Mouse (Mus musculus): ENCODE results near the gene Car14. TPM values are rescaled to one million over a fixed set of nuclear protein-coding genes. Genes with fewer than 3 reads are reported as not detected.

Gene Car14
- total RNA-seq (2023), result not detected

DNA sequence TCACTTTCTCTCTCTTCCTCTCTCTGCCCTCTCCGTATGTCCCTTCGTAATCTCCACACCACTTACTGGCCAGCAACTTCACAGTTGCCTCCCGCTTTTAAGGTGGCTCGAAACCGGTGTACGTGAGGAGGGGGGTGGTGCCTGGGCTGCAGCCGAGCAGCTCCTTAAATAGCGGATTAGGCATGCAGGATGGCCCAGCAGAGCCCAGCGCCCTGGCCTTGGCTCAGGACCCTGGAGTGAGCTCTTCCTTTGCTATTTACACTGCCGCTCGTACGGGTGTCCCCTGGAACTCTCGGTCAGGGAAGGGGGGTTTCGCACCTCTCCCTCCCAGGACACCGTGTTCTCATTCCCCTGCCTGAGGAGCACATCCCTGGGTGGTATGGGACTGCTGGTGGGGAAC, at the start of gene Car14:
Gene Car14 (minus strand): TSS at position 124 of the 400 bp plus-strand sequence.

DNA sequence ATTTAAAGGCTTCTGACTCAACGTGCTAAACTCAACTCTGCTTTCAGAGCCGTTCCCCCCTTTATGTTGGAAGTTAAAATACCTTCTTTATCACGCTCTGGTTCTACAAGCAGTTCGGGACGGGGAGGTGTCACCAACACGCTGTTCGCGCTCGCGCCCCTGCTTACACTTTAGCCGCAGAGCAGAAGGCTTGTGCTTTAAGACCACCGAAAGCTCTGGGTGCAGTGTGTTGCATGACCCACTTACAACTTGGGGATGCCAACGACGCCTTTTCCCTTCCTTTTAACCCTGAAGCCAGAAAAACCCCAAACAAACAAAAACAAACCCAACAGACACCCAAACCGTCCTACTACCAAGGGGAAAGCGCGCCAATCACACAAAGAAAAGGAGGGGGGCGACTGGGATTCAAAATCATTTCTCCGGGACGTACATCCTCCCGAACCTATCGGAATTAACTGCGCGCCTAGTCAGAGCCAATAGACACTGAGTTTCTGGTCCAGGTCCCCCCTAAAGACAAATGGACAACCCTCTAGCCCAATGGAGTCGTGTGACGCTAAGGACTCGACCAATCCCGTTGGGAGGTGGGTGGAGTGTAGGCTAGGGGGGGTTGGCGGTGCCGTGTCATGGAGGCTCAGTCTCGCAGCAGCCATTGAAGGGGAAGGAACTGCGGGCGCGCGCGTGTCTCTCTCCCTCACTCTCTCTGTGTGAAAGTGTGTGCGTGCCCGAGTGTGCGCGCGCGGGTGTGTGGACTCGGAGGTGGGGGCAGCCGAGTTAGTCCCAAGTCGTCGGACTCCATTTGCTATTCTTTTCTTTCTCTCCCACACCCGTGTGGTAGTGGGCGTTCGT, 24.4 kb upstream of the Car14 start, which contains the start of gene Anp32e:
Gene Anp32e (plus strand): TSS at position 589 of the 846 bp plus-strand sequence.

DNA sequence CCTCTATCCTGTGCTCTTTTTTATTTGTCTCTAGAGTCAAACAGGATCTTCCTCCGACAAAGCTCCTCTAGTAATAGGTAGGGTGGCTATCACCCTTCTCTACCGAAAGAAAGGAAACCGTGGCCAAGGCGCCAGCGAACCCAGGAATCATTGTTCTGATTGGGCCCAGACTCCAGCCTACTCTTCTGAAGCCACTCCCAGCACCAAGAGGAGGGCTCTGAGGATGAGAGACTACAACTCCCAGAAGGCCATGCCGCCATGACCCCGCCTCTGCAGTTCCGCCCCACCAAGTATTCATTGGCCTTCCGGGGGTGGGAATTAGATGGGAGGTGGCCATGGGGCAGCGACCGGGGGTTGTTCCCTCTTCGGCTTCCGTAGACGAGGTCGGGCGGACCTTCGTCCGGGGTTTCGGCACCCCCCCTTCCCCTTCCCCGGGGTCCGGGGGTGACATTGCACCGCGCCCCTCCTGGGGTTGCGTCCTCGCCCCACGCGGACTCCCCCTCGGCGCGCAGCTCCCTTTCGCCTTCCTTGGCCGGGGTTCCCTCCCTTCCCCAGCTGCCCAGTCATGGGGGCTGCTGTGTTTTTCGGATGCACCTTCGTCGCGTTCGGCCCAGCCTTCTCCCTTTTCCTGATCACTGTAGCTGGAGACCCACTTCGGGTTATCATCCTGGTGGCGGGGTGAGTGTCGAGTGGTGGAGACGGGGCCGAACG, 10.7 kb downstream of the Car14 start, which contains the start of gene Aph1a:
Gene Aph1a (plus strand): TSS at position 364 of the 711 bp plus-strand sequence.

DNA sequence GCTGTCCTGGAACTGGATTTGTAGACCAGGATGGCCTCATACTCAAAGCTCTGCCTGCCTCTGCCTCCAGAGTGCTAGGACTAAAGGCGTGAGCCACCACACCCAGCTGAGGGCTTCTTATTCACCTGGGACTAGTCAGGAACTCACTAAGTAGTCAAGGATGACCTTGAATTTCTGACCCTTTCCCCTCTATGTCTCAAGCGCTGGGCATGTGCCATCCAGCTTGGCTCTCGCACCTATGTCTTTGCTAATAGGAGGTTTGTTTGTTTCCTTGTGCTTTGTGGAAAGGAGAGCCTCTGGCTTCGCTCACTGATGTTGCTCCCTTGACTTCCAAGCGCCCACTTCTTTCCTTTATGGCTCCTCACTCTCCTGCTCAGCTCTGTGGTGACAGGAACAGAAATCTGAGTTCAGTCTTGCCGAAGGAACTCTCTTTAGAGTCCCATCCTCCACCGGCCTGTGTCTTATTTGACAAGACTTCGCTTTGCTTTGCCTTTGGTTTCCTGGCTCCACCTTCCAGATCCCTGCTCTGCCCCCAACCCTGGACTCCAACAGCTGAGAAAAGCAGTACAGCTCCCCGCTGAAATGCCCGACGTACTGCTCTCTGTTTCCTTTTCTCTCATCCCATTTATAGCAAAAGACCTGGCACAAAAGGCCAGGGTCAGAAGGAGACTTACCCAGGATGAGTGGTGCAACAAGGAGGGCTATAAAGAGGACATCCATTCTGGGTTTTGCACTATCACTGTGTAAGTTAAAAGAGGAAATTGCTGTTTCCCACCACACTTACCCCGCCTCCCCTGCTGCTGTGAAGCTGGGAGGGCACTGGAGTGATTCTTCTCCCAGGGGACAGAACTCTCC, 13.1 kb downstream of the Car14 start, which contains the start of gene BC028528:
Gene BC028528 (minus strand): TSS at position 795 of the 855 bp plus-strand sequence.

DNA sequence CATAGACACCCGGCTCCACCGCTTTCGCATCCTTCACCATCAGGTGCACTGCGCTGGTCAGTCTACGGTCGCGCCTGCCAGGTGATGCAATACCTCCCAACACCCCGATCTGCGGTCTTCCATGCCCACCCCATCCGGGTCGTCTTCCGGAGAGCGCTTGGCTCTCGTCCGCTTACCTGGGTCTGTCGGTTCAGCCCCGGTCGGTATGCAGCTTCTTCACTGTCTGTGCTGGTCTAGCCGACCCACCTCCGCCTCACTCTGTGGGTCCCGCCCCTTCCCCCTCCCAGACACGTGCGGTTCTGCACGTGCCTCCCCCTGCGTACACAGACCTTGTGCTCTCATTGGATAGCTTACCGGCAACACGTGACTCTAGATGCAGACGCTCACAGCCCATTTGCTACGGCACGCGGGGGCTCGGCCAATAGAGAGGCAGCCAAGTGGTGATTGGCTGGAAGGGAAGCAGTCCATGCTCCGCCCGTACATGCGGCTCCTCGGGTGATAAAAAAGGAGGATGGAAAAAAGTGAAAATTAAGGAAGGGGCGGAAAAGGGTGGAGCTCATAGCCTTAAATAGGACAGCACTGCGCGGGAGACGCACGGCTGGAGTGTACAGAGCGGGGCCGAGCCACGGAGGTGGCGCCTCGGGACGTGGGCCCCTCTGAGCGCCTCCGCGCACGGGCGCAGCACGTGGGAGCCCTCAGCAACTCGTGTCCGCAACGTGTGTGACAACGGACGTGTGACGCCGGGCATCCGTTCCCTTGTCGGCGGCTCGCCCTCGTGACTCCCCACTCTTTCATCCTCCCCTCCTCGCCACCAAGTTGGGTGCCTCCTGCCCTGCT, 22.3 kb downstream of the Car14 start, which contains the start of gene Ciart:
Gene Ciart (minus strand): TSS at position 273 of the 837 bp plus-strand sequence.

DNA sequence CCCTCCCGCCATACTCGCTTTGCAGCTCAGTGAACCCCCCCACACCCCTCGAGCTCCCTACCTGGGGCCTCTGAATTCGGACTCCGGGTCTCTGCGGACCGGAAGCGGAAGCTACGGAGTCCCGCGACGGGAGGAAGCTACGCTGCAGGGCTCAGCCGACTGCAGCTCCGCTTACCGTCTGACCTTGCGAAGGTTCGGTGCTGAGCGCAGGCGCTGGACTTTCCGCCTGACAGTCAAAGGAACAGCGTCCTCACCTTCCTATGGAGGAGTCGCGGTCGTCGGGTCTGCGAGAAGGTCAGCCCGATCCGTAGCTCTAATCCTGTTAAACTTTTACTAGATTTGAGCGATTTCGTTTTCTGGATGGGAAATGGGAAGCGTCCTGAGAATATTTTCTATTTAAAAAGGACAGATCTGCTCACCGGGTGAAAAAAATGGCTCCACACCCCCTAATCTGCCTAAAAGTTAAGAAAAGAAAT, 33.1 kb downstream of the Car14 start, which contains the start of gene Mrps21:
Gene Mrps21 (minus strand): TSS at position 128 of the 476 bp plus-strand sequence.

DNA sequence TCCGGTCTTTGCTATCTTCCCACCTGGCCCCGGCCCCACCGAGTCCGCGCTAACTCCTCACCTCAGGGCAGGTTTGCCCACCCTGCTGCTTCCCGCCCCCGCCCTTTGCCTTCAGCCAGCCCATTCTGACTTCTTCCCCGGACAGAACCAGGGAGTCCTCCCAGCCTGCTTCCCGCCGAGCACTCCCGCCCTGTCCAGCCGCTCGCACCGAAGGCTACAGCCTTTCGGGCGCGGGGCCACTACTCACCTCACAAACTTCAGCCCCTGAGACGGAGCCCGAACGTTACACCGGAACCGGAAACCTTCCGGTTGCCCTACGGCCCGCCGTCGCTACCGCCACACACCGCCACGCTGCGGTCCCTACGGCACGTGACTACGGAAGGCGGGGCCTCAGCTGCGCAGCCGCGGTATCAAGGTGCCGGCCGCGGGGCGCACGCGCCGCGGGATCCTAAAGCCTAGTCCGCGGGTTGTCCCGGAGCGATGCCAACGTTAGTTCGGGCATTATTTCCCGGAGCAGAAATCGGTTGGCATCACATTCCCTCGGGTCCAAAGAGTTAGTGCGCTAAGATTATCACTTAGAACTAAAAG, 48.9 kb downstream of the Car14 start, which contains the start of gene Prpf3:
Gene Prpf3 (minus strand): TSS at position 384 of the 588 bp plus-strand sequence.

Other genes starting within 250 kb of the Car14 start
- 323 TPM for gene Mcl1, start 245.9 kb downstream of the Car14 start, total RNA-seq (2023)
- gene Adamtsl4, start 216.8 kb downstream of the Car14 start, total RNA-seq (2023), result 5.8 TPM
- 135 TPM for gene Ecm1, start 165.1 kb downstream of the Car14 start, total RNA-seq (2023)
- 98.6 TPM for gene Tars2, start 144.5 kb downstream of the Car14 start, total RNA-seq (2023)
- gene Rprd2, start 85.8 kb downstream of the Car14 start, total RNA-seq (2023), result 109 TPM
- 78.3 TPM for gene Prpf3, start 48.8 kb downstream of the Car14 start, total RNA-seq (2023)
- gene Mrps21, start 33.2 kb downstream of the Car14 start, total RNA-seq (2023), result 75.9 TPM
- gene Ciart, start 22.4 kb downstream of the Car14 start, total RNA-seq (2023), result 34.7 TPM
- 4.0 TPM for gene BC028528, start 12.7 kb downstream of the Car14 start, total RNA-seq (2023)
- gene Aph1a, start 10.7 kb downstream of the Car14 start, total RNA-seq (2023), result 41.2 TPM
- gene Anp32e, start 24.6 kb upstream of the Car14 start, total RNA-seq (2023), result 86.4 TPM
- 20.0 TPM for gene Plekho1, start 91.3 kb upstream of the Car14 start, total RNA-seq (2023)
- gene Vps45, start 153.8 kb upstream of the Car14 start, total RNA-seq (2023), result 8.5 TPM
- 19.3 TPM for gene Otud7b, start 199.8 kb upstream of the Car14 start, total RNA-seq (2023)

Data from CD4-positive naive resting alpha-beta T cell, adult 76 days (primary cell).